Mouse (Mus musculus) ES-E14 (cell line): ENCODE results near the gene Efna4. TPM values are rescaled to one million over a fixed set of nuclear protein-coding genes. Genes with fewer than 3 reads are reported as not detected.

Experiments
- DNase-seq: peaks from one replicate; pipeline ENCODE4 v3.0.0-alpha.2; 2013; ENCODE audit warnings: low read depth, low spot score
- H3K27ac ChIP-seq: 2 replicates; pipeline ENCODE4 v1.5.1; 2012; ENCODE audit warnings: low read depth, mild to moderate bottlenecking, low read length, moderate library complexity, mixed read lengths; ENCODE audit not compliant: poor library complexity, insufficient read depth, severe bottlenecking
- H3K36me3 ChIP-seq: 2 replicates; pipeline ENCODE4 v1.6.1; 2012; ENCODE audit warnings: mild to moderate bottlenecking, low read length, moderate library complexity, mixed read lengths; ENCODE audit not compliant: control insufficient read depth, poor library complexity, insufficient read depth, severe bottlenecking
- H3K4me1 ChIP-seq, 2 experiments: fragments of 150-350 bp in 1 of 2; sonication (generic) in 1 of 2; 2 replicates each; pipeline ENCODE4 v1.6.1; 2012; ENCODE audit warnings: low read length in 2 of 2, mild to moderate bottlenecking in 1 of 2, mixed read lengths in 1 of 2; ENCODE audit not compliant: control insufficient read depth in 2 of 2, insufficient read depth in 2 of 2, poor library complexity in 1 of 2
- H3K4me3 ChIP-seq, 2 experiments: fragments of 150-350 bp in 1 of 2; sonication (generic) in 1 of 2; 2 replicates each; pipeline ENCODE4 v1.5.1; 2012; ENCODE audit warnings: low read length in 2 of 2, low read depth in 1 of 2, mild to moderate bottlenecking in 1 of 2, mixed read lengths in 1 of 2; ENCODE audit not compliant: insufficient read depth in 1 of 2, poor library complexity in 1 of 2, severe bottlenecking in 1 of 2
- H3K9ac ChIP-seq: 2 replicates; pipeline ENCODE4 v1.6.1; 2012; ENCODE audit warnings: low read depth, mild to moderate bottlenecking, low read length, mixed read lengths; ENCODE audit not compliant: poor library complexity, insufficient read depth, severe bottlenecking
- H3K9me3 ChIP-seq: fragments of 150-350 bp; sonication (generic); 2 replicates; pipeline ENCODE4 v1.6.1; 2012; ENCODE audit warnings: low read depth, mild to moderate bottlenecking, low read length; ENCODE audit not compliant: control insufficient read depth, insufficient read depth
- CHD2 ChIP-seq: IDR thresholded peaks from 2 replicates; pipeline ENCODE4 v1.6.1; 2014; ENCODE audit warnings: mild to moderate bottlenecking, low read depth, low read length, inconsistent platforms
- HCFC1 ChIP-seq: IDR thresholded peaks from 2 replicates; pipeline ENCODE4 v1.6.1; 2012; ENCODE audit warnings: low read length, inconsistent platforms, borderline replicate concordance; ENCODE audit not compliant: insufficient read depth
- MAFK ChIP-seq: IDR thresholded peaks from 2 replicates; pipeline ENCODE4 v1.6.1; 2014; ENCODE audit warnings: mild to moderate bottlenecking, low read depth, low read length, inconsistent platforms; ENCODE audit not compliant: insufficient read depth
- ZC3H11A ChIP-seq: IDR thresholded peaks from 2 replicates; pipeline ENCODE4 v1.6.1; 2012; ENCODE audit warnings: low read depth, mild to moderate bottlenecking, inconsistent platforms, low read length, borderline replicate concordance
- ZNF384 ChIP-seq: IDR thresholded peaks from 2 replicates; pipeline ENCODE4 v1.6.1; 2012; ENCODE audit warnings: low read depth, low read length, inconsistent platforms
- in situ Hi-C, 2 experiments: fragments of 600-800 bp; cut with MboI; formaldehyde crosslinking; loops; one replicate each; pipeline ENCODE4 v1.15.1; 2025; ENCODE audit warnings: low sequenced_read_pairs in 2 of 2, inconsistent platforms in 1 of 2; ENCODE audit not compliant: unreplicated experiment in 2 of 2
- total RNA-seq: library from RNA; depleted of rRNA; stranded (reverse); fragments of 300-350 nt; gene quantifications from 2 replicates; pipeline ENCODE4 v1.2.3, GENCODE M21; 2012

Gene Efna4
- total RNA-seq, 1 experiment: 24.0 TPM

DNA sequence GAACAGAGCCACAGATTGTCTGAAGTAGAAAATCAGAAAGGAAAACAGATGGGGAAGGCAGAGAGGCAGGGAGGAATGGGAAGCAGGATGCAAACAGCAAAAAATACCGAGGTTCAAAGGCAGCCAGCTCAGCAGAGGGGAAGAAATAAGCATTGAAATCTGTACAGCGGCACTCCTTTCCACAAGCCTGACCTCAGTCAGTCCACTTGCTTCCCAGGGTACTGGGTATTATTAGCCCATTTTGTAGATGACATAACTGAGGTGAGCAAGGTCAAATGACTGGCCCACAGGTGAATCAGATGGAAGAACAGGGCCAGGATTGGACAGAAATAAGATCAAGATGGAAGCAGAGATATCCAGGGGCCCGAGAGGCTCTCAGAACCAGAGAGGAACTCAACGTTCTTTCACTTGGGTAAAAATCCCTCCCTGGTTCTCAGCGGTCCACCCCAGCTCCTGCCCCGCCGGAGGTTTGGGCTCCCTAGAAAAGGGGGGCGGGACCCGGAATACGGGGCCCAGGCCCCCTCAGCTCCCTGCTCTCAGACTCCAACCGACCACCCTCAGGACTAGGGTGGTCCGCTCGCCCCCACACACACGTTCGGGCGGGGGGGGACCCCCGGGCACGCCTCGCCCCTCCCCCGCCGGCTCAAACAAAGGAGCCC, 637 bp downstream of the Efna4 start:
- peak overlapping the region; percentile 93 to 96 for H3K4me3 ChIP-seq
- peak overlapping the region; percentile 46; the same call in 1 of the 2 replicates for H3K27ac ChIP-seq
- in situ Hi-C loops: no loop called here
- H3K9me3 ChIP-seq: no peaks in the 10 kb centered on the region
- H3K9ac ChIP-seq: peak overlapping the region; percentile 84
- TF ChIP-seq ZNF384: no peak
- no peak for TF ChIP-seq MAFK
- H3K36me3 ChIP-seq: peaks cover 21% of the 10 kb centered on the region
- peaks cover 3 to 20% of the 10 kb centered on the region in 2 experiments; a peak in 3 of 4 replicates for H3K4me1 ChIP-seq
- no peak for DNase-seq

DNA sequence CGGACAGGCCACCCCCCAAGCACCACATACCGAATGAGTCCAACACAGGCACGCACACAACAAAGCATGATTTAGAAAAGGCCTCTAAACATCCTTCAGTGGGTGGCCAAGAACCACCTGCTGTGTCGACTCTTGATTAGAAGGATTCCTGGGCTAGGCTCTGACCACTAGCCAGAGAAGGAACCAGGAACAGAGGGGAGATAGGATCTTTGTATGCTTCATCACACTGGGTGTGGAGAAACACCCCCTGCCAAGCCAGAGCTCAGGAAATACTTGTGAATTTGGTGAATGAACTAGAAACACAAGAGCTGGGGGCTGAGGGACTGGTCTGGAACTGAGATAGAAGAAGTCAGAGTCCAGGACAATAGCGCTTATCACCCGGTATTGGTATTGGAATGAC, 1.3 kb downstream of the Efna4 start:
- Histone ChIP-seq H3K4me1 (peaks cover 5 to 24% of the 10 kb centered on the region in 2 experiments; a peak in 3 of 4 replicates), H3K9ac (0 out of 2 replicates have a peak overlapping the region, but pooled peaks have one; percentile 8), H3K27ac (no peak overlapping the region), H3K36me3 (peaks cover 19% of the 10 kb centered on the region), H3K4me3 (peak overlapping the region in 1 of 2 experiments; percentile 93; a peak in 2 of 4 replicates), H3K9me3 (no peaks in the 10 kb centered on the region)
- in situ Hi-C loops: no loop called here
- TF ChIP-seq CHD2: no peak
- no peak for TF ChIP-seq HCFC1
- TF ChIP-seq MAFK: no peak
- TF ChIP-seq ZNF384: no peak
- no peak for TF ChIP-seq ZC3H11A
- no peak for DNase-seq

DNA sequence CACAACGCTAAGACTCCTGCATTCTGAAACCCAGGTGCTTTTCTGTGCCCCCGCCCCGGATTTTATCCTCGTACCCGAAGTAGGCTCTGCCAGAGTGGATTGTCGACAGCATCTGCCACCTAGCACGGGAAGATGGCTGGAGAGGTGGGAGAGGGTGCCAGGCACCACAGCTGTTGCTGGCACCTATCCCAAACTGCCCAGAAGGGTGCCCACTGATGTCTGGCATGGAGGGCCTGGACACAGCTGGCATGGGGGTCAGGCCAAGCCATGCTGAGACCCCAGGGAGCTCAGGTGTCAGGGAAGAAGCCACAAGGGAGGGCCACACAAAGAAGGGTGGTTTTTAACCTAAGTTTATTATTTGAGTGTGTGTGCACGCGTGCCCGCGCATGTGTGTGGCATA, 4.8 kb downstream of the Efna4 start:
- TF ChIP-seq HCFC1 (no peak), CHD2 (no peak)
- H3K27ac ChIP-seq: no peak overlapping the region
- DNase-seq: no peak
- H3K36me3 ChIP-seq: peaks cover 19% of the 10 kb centered on the region
- in situ Hi-C loops: no loop called here
- H3K9me3 ChIP-seq: no peaks in the 10 kb centered on the region
- no peak overlapping the region for H3K4me3 ChIP-seq
- H3K4me1 ChIP-seq: peaks cover 4 to 27% of the 10 kb centered on the region in 2 experiments; a peak in 3 of 4 replicates
- no peak overlapping the region for H3K9ac ChIP-seq

DNA sequence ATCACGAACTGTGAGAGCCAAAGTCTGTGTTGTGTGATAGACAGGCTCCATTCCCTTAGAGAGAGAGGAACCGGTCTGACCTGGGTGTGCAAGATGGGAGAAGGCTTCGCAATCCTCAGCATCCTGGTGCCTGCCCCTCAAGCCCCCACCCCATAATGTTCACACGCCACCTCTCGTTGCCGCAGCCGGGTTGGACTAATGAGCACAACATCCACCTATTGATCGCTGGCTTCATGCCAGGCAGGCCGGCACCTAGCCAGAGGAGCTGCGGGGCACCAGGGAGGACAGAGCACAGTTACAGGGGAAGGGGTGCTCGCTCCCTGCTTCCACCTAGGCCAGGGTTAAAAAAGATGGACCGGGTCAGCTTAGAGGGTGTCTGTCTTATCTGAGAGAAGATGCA, 5.4 kb downstream of the Efna4 start:
- TF ChIP-seq CHD2 (no peak), ZNF384 (no peak), ZC3H11A (no peak), HCFC1 (no peak), MAFK (no peak)
- Histone ChIP-seq H3K9me3 (no peaks in the 10 kb centered on the region), H3K27ac (no peak overlapping the region), H3K36me3 (peaks cover 19% of the 10 kb centered on the region), H3K9ac (no peak overlapping the region), H3K4me1 (peaks cover 4 to 32% of the 10 kb centered on the region in 2 experiments; a peak in 3 of 4 replicates), H3K4me3 (no peak overlapping the region)
- DNase-seq: no peak
- in situ Hi-C loops: no loop called here

DNA sequence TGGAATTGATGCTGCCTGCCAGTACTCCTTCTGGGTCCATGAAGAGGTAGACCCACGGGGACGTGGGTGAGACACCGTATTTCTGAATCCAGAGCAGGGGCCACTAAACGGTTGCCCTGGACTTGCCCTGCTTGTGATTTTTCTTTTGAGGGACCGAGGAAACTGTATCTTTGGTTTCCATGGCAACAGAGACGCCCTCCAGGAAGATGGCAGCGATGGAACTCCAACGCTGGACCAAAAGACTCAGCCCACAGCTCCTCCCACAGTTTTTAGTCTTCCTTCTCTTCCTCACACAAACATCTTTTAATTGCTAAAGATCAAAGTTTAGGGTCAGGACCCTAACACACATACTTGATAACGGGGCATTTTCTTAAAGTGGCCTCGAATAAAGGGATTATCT, 5.8 kb downstream of the Efna4 start:
- H3K9me3 ChIP-seq: no peaks in the 10 kb centered on the region
- TF ChIP-seq ZC3H11A: no peak
- TF ChIP-seq HCFC1: no peak
- TF ChIP-seq ZNF384: no peak
- no peak for TF ChIP-seq MAFK
- no peak for TF ChIP-seq CHD2
- H3K36me3 ChIP-seq: peaks cover 19% of the 10 kb centered on the region
- H3K27ac ChIP-seq: no peak overlapping the region
- in situ Hi-C loops: no loop called here
- H3K4me1 ChIP-seq: peaks cover 4 to 34% of the 10 kb centered on the region in 2 experiments; a peak in 3 of 4 replicates
- no peak overlapping the region for H3K9ac ChIP-seq
- no peak overlapping the region for H3K4me3 ChIP-seq
- no peak for DNase-seq
